Mouse (Mus musculus) kidney, adult 2 months (tissue): ENCODE measurements around the gene Bdp1.

ENCODE experiments used
- CTCF ChIP-seq: fragments of 200-500 bp; conservative IDR thresholded peaks from 2 replicates; pipeline ENCODE4 v1.5.1; 2011; ENCODE audit warnings: low read depth, mild to moderate bottlenecking, control low read depth, low read length, moderate library complexity, mixed read lengths; ENCODE audit not compliant: insufficient read depth, insufficient read length
- POLR2A ChIP-seq: fragments of 200-500 bp; IDR thresholded peaks from one replicate; pipeline ENCODE4 v1.6.1; 2011; ENCODE audit warnings: low read depth, low read length, control low read depth

- TF ChIP-seq POLR2A (no peak), CTCF (no peak)
These were observed 77.9 kb downstream of the Bdp1 start for GRCm38 (mm10) chr13:100026013-100026412.
